Mouse (Mus musculus): ENCODE results near the gene Mrpl34.

The Mrpl34 gene

GRCm38 (mm10) chr8:71469411-71469810 lies 4.7 kb downstream of the Mrpl34 start:
- DNase-seq (ENCODE audit: low spot score), result peak; percentile 33

DNA sequence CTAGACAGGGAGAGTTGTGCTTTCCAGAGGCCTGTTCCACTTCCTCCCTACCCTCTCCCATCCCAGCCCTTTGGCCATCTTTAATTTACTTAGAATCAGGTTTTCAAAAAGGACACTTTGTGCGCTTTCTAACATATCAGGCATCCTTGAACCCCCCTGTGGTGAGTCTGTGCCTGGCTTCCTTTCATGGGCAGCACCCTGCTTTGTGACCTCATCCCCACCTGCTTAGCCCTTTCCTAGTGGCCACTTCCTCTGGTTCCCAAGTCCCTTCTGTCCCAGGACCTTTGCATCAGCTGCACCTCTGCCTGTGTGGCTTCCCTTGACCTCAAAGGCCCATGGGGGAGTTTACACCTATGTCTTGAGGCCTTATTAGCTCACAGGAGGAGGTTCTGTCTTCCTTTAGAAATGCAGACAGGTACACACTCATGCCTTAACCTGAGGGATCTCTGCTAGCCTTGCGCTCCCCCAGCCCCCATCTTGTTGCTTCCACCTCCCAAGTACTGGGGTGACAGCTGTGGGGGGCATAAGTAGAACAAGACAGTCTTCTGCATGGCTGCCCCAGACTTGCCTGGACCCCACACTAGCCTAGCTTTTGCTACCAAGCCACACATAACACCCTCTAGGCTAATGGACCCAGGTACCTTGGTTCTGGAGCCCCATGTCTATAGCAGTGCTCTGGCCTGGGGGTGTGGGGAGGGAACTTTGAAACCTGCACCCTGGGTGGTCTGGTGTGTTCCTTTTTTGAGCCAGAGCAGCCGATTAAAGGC lies 5.6 kb downstream of the Mrpl34 start:
- no peak for DNase-seq (ENCODE audit: low spot score)

DNA sequence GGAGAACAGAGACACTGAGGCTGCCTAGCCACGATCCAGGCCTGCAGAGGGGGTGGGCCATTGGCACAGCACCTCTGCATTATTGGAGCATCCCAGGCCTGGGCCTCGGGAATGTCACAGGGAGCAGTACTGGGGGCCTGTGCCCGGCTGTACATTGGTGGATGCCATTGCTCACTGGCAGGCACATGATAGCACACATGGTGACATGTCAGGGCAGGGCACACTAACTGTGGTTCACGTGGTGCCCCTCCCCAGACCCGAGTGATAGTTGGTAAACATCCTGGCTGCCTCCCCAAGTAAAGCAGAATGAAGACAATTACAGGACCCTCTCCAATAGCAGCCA lies 6.1 kb downstream of the Mrpl34 start:
- no peak for DNase-seq (ENCODE audit: low spot score)

DNA sequence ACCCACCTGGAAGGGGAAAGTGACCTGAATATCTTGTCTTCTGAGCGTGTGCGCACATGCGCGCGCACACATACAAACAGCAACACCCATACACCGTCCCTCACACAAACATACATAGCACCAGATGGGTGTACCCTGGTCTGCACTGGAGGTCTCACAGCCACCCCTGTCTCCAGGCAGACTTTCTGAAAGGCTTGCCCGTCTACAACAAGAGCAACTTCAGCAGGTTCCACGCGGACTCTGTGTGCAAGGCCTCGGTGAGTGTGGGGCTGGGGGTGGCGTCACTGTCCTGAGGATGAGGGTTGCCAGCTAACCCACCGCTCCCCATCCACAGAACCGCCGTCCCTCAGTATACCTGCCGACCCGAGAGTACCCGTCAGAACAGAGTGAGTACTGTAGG lies 7.1 kb downstream of the Mrpl34 start:
- no peak for DNase-seq (ENCODE audit: low spot score)

DNA sequence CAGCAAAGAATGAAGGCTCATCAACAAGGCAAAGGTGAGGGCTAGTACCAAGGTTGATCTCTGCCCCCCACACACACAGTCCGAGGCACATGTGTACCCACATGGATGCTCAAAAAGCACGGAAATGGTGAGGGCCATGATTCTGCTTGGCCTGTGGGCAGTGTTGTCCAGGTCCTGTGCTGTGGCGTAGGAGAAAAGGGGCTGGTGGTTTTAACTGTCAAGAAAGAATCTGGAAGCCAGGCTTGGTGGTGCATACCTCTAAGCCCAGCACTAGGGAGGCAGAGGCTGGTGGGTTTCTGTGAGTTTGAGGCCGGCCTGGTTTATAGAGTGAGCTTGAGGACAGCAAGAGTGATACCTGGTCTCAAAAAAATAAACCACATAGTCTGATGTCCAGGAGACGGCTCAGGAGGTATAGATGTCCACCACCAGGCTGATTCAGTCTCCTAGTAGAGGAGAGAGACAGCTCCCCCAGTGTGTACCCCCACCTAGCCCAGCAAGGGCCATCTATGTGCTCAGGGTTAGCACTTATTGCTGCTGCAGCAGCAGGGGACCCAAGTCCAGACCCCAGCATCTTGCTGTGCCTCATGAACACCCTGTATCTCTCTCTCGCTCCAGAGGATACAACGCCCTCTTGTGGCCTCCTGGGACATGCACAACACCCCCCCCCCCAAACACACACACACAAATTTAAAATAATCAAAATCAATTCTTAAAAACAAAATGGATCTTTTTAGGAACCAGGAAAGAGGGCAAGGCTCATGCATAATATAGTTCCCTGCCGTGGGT lies 8.0 kb downstream of the Mrpl34 start:
- no peak for DNase-seq (ENCODE audit: low spot score)

DNA sequence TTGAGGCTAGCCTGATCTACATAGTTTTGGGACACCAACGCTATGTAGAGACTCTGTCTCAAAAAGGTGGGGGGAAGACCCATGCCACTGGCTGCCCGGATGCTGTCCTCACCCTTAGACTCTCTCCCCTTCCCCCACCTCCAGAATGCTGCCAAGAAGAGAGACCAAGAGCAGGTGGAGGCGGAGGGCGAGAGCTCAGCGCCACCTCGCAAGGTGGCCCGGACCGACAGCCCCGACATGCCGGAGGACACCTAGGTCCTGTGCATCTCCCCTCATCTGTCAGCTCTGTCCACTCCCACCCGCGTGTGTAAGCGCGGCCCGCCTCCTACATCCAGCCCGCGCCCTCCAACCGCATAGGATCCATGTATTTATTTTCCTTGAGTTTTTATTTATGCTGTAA lies 9.6 kb downstream of the Mrpl34 start:
- no peak for DNase-seq (ENCODE audit: low spot score)

DNA sequence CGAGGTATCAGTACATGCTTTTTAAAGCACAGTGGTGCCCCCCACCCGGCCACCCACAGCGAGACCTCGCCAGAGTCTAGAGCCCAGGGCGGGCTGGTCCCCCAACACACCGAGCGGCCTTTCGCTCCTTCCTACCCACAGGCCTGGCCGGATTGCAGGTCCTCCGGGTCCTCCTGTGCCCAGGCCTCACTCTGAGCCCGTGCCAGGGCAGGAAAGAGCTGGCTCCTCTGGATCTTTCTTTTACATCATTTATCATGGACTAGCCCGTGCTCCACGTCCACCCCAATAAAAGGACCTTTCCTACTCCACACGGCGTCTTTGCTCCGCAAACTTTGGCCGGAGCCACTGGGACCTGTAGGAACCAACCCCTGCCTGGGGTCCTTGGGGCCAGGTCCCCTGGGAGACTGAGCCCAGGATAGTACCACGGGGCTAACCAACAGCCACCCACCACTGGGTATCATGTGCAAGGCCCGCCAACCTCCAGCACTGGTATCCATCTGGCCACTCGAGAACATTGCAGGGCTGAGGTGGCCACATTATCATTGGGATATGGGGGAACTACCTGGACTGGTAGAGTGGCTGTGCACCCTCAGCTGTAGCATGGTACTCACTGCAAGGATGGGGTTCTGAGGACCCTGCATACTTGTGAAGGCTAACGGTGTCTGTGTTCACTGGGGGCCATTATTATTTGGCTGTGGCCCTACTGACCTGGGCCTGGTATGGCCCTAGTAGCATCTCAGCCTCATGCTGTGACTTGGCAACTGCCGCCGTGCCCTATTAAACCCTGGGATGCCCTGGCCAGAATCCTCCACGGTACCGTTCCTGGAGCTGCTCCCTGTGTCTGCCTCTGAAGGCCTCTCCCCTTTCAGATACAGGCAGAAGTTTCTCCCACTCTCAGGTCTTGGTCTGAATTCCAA lies 10.3 kb downstream of the Mrpl34 start:
- no peak for DNase-seq (ENCODE audit: low spot score)

DNA sequence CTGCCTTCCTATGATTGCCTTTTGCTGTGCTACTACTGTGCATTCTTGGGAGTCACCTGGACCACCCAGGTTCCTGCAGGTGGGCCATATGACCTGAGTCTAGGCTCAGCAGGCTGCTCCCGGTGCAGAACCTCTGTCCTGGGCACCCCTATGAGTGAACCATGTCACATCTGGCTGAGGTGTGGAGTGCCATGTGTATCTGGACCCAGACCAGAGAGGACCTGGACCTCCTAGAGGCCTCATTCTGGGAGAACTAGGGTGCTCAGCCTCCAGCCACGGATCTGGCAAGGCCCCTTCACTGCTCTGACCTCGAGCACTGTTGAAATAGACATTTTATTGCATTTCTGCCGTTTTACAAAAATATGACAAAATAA lies 10.9 kb downstream of the Mrpl34 start:
- no peak for DNase-seq (ENCODE audit: low spot score)

- DNase-seq (ENCODE audit: low spot score), result peak; percentile 77
Observed at GRCm38 (mm10) chr8:71476099-71476940, 11.6 kb downstream of the Mrpl34 start.

- no peak for DNase-seq (ENCODE audit: low spot score)
Observed at GRCm38 (mm10) chr8:71477196-71477845, 12.6 kb downstream of the Mrpl34 start.

DNA sequence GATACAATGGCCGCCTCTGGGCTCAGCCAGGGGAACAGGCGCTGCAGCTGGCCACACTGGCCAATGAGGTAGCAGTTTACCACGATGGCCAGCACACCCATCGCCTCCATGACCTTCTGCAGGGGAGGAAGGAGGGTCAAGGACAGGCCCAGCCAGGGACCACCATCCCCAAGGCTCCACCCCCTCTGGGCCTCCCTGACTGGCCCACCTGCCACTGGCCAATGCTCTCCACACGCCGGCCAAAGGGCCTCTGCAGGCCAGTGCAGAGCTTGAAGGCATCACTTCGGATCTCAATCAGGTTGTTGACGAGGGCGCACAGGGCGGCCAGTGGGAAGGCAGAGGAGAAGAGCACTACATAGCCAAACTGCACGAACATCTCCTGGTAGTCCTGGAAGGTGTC lies 14.2 kb downstream of the Mrpl34 start:
- no peak for DNase-seq (ENCODE audit: low spot score)

DNA sequence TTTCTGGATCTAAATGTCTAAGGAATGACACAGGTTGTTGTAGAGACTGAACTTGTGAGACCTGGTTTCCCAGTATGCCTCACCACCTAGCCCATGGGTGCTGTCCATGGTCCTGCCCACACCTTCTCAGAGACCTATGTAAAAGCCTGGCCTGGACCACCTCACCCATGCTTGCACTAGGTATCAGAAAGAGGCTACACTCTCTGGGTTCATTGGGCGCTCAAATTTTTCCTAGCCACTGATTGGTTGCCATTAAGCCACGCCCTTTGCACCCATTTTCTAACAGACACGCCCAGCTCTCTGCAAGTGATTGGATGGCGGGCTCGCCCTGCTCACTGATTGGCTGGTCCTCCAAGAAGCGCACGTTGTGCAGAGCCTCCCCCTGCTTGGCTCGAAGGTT lies 19.2 kb downstream of the Mrpl34 start:
- peak; percentile 40 for DNase-seq (ENCODE audit: low spot score)

DNA sequence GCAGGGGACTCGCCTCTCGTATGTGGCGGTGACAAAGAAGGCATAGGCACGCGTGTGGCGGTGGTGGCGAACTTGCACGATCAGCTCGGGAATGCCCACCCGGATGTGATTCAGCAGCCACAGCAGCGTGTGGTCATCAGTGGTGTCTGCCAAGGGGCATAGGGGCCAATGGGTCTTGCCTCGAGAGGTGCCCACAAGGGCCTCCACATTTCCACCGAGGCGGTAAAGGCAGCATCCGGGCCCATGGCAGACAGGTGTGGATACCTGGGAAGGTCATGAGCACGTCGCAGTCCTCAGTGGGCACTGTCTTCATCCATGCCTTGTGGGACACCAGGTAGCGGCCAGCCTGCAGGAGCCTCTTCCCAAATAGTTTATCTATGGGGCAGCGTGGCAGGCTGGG lies 20.0 kb downstream of the Mrpl34 start:
- no peak for DNase-seq (ENCODE audit: low spot score)

- DNase-seq (ENCODE audit: low spot score), result peak; percentile 75
Observed at GRCm38 (mm10) chr8:71485142-71486135, 20.7 kb downstream of the Mrpl34 start, which contains the start of gene Ano8. Ano8 (minus strand) TSS chr8:71485963.

DNA sequence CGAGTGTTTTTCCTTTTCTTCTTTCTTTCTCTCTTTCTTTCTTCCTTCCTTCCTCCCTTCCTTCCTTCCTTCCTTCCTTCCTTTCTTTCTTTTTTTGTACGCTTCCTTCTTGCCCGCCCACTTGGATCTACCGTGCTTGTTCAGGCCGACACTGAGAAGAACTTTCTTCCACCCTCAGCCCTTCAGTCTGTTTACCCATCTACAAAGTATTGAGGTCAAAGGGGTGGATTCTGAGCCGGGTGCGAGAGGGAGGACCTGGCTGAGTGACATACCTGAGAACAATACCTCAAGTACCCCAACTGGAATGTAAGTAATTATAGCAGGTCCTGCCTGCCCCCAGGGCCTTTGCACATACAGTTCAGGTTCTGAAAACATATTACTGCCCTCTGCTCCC lies 21.4 kb downstream of the Mrpl34 start:
- DNase-seq (ENCODE audit: low spot score), result no peak

DNA sequence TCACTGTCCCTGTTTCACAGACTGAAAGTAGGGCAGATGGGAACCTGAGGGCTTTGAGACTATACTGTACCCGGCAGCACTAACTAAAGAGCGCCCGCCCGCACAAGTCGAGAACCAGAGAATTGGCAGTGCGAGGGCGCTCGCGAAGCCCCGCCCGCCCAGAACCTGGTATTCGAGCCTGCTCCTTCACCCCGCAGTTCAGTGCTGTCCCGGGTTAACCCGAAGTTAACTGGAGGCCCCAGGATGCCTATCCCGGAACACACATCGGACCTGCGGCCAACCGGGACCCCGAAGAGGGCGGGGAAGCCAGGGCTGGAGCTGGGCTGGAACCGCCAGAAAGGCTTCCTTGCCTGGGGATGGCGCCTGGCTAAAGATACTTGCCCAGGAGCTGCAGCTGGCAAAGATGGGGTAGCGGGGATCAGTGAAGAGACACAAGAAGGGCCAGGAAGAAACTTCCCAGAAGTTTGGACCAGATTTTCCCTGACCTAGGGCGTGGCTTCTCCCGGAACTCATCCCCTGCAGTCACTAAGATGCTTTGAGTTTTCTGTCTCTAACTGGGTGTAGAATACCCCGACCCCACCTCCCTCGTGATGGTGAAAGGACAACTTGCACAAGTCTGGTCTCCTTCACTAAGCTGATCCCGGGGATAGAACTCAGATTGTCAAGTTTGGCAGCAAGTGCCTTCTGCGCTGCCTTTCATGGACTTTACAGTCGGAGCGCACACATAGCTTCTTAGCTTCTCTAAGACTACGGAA lies 23.1 kb downstream of the Mrpl34 start, which contains the start of gene Gtpbp3:
Gtpbp3 (plus strand) TSS at position 413 of the 755 bp plus-strand sequence.
- peak; percentile 70 for DNase-seq (ENCODE audit: low spot score)

GRCm38 (mm10) chr8:71488454-71488853 lies 23.7 kb downstream of the Mrpl34 start:
- DNase-seq (ENCODE audit: low spot score), result peak; percentile 80

DNA sequence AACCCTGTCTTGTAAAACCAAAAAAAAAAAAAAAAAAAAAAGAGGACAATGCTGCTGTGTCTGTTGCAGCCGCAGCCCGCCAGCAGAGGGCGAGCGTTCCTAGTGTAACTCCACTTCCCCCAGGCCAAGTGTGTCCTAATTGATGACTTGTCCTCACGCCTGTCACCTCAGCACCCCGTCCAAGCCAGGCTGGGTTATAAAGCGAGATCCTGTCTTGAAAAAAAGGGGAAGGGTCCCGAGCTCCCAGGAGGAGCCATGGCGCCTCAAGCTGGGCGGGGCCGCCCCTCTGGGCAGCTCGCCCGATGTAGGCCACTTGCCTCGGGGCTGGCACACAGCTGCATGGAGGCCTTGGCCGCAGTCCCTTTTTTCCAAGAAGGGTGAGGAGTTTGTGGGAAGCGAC lies 30.3 kb downstream of the Mrpl34 start:
- DNase-seq (ENCODE audit: low spot score), result peak; percentile 77

- DNase-seq (ENCODE audit: low spot score), result no peak
Observed at GRCm38 (mm10) chr8:71495811-71496210, 31.1 kb downstream of the Mrpl34 start.
